Mouse (Mus musculus): Measurements from ENCODE around the gene Mgl2.

GRCm38 (mm10) chr11:70129926-70130379 is at the start of gene Mgl2:
- TF ChIP-seq CTCF (IDR thresholded peaks at IDR 0.05; ENCODE audit: low read depth, low read length): no peak
- no peak for TF ChIP-seq POLR2A (IDR thresholded peaks at IDR 0.05; ENCODE audit: borderline replicate concordance, low read depth, low read length)
